Mouse (Mus musculus) 416B (cell line): ENCODE data around the gene Ifitm1.

Experiments
- DNase-seq: peaks from one replicate; pipeline ENCODE4 v3.0.0; 2011; ENCODE audit warnings: low read depth

Ifitm1 gene

GRCm38 (mm10) chr7:140981704-140982103, 14.7 kb downstream of the Ifitm1 start:
- peak; percentile 98 for DNase-seq

- no peak for DNase-seq
Measured at GRCm38 (mm10) chr7:140982971-140983370, 15.9 kb downstream of the Ifitm1 start.

DNA sequence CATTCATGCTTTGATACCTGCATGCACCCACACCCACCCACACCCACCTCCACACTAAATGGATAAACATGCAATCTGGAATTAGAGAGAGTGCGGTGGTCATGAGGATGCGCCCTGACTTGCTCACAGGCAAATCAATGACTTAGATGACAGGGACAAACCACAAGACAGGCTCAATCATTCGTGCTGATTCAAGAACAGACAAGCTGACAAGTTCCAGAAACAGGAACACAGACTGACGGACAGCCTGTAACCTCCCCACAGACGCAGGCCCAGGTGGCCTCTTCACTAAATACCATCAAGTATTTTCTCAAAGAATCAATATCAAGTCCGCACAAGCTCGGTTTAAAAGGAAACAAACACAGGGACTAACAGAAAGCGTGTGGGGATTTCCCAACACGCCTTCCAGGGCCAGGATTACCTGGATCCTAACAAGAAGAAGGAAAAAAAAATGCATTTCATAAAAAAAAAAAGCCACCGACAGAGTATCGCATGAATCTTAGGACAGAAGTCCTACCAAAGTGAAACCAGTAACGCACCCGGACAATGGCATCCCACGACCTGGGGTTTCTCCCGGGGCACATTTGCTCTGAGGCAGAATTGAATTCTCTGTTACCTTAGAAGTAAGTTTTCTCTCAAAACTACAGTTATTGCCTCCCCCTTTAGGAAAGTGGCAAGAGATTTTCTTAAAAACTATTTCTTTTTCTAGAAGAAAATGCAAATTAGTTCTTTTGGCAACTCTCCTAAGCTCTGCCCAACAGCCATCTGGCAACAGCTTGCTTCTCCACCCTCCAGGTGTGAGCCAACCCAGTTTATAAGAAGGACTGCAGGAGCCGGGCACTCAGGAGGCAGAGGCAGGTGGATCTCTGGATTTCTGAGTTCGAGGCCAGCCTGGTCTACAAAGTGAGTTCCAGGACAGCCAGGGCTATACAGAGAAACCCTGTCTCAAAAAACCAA, 20.4 kb downstream of the Ifitm1 start:
- DNase-seq = no peak

- DNase-seq = peak; percentile 58
Measured at GRCm38 (mm10) chr7:140989022-140989421, 22.0 kb downstream of the Ifitm1 start.

- DNase-seq = peak; percentile 75
Measured at GRCm38 (mm10) chr7:140990185-140990584, 23.2 kb downstream of the Ifitm1 start.

DNA sequence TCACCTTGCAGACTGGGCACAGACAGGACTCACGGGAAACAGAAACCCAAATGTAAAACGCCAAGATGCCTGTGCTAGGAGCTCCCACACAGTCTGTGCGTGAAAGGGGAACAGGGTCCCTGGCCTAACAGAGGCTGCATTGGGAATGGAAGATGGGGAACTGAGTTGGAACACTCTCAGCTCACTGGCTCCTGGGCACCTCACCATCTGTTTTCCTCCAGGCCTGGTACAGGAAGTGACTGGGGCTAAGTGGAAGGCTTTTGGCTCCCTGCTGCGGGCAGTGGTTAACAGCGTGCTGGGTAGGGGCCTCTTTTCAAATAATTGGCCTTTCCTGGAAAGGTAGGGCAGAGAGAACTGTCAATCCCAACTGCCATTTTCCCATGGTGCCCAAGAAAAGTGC, 23.6 kb downstream of the Ifitm1 start:
- DNase-seq = peak; percentile 90

DNA sequence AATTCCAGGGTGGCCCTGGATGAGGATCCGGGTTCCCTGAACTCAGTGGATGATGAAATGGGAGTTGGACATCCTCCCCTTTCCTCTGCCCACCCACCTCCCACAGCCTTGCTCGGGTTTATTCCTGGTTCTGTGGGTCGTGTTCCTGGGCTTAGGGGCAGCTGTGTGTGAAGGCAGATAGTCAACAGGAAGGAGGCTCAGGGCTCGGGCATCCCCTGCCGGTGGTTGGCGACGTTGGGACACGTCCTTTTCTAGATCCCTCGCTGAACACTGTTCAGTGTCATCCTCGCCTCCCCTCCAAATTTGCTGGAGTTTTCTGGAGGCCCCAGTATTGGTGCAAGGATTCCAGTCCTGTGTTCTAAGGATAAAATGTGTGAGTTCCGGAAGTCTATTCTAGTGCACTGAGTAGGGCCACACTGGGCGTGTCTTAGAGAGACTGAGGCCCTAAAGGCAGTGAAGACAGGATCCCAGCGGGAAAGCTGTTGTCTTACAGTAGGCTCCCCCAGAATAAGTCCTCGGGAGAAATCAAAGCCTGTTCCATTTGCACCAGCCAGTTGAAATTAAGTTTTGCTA, 24.2 kb downstream of the Ifitm1 start:
- DNase-seq = peak; percentile 82

DNA sequence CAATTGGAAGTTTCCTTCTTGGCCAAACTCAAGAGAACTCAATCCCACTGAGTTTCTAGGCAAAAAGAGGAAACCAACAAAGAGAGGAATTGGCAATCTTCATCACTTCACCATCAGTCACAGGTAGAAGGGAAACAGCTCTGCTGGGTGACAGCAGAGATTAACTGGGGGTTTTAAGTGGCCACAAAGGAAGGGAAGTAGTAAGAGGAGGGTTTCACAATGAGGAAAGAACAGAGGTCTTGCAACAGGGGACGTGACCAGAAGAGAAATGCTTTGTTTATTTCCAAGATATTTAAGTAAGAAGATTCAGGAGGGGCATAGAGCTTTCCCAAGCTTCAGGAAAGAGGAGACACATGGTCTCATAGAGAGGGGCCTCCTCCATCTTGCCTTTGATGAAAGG, 30.8 kb downstream of the Ifitm1 start:
- DNase-seq = peak; percentile 87

DNA sequence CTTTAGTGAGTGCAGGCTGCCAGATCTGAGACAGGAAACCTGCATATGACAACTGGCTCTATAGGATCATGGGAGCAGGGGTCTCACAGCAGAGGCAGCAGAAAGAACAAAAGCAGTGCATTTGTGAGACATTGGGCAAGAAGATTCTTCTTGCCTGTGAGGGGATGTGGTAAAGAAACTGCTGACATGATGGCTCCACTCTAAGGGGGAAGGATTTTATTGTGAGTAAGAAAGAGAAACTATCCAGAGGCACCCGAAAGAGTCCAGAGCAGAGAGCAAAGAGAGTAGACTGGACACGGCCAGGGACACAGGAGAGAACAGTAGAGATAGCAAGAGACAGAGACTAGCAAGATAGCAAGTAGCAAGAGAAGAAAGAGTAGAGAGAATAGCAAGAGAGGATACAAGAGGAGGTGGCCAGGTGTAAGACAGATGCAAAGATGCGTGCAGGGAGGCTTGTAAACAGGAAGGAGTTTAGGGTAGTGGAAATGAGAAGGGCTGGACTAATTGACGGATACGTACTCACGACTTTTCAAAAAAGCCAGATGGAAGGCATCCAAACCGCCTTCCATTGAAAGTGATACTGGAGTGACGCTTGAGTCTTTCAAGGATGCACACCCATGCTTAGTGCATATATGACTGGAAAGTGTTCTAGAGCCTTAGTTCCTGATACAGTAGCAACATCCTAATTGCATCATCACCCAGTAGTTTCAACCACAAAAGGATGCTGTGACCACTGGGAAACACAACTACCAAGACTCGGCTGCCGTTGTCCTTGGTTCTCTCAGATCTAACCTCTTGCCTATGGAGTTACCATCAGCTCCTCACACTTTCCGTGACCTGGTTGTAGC, 32.1 kb downstream of the Ifitm1 start:
- peak; percentile 94 for DNase-seq

- no peak for DNase-seq
Measured at GRCm38 (mm10) chr7:141000881-141001708, 34.1 kb downstream of the Ifitm1 start.

DNA sequence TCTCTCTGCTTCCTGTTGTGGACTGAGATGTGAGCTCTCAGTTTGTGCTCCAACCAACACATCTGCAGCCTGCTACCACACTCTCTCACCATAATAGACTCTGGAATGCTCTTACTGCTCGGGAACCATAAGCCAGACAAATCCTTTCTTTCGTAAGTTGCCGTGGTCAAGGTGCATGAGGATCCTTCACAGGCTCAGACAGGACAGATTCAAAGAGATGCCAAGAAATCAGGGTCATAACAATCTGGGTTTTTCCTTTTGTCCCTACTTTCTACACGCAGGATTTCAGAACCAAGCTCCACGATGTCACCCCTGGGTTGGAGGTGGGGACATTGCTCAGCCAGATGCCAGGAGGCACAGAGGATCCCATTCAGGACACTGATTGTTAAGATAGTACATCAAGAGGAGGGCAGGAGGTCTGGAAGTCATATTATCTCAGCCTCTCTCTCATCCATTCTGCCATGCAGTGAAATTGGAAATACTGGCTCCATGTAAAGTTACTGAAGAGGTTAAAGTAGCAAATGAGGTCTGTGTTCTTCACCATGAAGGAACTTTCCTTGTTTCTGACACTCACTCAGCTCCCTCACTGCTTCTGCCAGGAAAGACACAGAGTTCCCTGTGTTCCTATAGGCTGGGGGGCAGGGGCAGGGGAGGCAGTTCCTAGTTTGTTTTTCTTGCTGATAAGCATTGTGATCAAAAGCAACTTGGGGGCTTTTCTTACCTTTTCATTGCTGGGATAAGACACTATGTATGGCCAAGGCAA, 36.4 kb downstream of the Ifitm1 start:
- no peak for DNase-seq

DNA sequence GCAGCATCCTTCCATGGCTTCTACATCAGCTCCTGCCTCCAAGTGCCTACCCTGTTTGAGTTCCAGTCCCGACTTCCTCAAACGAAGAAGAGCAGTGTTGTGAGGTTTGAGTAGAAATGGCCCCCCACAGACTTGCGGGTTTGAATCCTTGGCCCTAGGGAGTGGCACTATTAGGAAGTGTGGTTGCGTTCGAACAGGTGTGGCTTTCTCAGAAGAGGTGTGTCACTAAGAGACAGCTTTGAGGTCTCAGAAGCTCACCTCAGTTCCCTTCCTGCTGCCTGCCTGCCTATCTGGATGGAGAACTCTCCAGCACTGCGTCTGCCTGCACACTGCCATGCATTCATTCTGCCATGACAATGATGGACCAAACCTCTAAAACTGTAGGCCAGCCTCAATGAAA, 39.4 kb downstream of the Ifitm1 start:
- no peak for DNase-seq

DNA sequence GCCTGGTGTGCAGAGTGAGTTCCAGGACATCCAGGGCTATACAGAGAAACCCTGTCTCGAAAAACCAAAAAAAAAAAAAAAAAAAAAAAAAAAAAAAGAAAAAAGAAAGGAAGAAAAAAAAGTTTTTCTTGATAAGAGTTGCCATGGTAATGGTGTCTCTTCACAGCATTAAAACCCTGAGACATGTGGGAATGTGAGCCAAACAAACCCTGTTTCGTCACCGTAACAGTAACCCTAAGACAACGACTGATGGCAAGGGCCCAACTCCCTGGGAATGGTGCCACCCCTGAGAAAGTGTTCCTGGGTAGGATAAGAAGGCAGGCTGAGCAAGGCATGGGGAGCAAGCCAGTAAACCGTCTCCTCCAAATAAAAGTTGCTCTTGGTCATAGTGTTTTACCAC, 39.9 kb downstream of the Ifitm1 start:
- no peak for DNase-seq

DNA sequence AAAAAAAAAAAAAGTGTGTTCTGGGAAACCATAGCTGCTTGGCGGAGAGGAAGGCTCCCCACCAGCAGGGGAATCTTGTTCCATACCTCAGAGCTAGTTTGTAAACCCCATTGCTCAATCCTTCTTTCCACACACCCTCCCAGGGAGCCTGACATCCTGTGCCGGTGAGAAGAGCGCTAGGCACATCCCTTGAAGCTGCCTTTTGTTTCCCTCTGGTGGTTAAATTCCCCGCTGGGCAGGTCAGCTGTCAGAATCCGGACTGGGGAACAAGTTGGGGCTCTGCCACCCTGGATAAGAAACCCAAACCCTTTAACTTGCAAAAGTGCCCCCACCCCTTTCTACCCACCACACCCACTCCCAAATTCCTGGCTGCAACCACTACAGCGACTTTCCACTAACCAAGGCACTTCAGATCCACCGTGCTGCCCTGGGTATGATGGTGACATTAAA, 41.3 kb downstream of the Ifitm1 start:
- DNase-seq = peak; percentile 91

GRCm38 (mm10) chr7:141008938-141009660, 42.1 kb downstream of the Ifitm1 start:
- DNase-seq = peak; percentile 91

DNA sequence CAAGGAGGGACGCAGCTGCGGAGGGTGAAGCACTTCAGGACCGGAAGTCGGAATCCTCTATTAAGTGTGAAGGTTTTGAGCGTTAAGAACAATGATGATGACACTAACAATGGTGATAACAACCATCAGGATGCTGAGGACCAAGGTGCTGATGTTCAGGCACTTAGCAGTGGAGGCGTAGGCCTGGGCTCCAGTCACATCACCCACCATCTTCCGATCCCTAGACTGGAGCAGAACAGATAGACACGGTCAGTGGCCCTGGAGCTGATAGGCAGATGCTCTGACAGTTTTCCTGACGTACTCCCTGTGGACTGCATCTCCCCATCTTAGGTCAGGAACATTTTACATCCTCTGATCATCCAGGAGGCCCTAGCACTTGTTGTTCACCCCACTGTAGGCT, 42.6 kb downstream of the Ifitm1 start:
- DNase-seq = peak; percentile 25

- peak; percentile 70 for DNase-seq
Measured at GRCm38 (mm10) chr7:141010593-141010992, 43.6 kb downstream of the Ifitm1 start, which contains the start of gene Ifitm3. TSS of gene Ifitm3 (minus strand) at chr7:141010770.

DNA sequence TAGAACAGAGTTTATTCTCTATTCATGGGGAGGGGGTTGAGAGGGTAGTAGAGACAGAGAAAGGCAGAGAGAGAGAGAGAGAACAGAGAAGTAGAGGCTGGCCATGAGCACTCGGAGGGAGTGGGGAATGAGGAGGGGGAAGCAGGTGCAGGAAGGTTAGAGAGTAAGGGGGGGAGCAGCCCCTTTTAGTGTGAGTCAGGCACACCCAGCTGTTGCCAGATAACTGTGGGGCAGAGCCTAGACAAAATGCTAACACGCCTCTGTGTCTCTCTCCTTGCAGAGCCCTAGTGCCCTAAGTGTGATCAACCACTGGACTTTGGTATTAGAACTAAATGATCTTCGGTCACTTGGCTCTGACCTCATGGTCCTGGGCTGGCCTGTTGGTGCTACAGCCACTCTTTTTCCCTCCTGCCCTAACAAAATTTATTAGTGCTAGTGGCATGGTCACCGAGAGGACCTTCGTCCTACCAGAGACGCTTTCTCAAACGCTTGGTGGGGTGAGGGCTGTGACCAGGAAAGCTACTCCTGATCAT, 44.3 kb downstream of the Ifitm1 start:
- DNase-seq = no peak
